Mouse (Mus musculus) frontal cortex, postnatal 14 days (tissue): ENCODE results near the gene Rpl18.
A peak's percentile ranks its signal among the peaks of the same experiment; 100 is the strongest.

ENCODE experiments used
- DNase-seq, 2 experiments: peaks; one replicate each; pipeline ENCODE4 v3.0.0; 2022; ENCODE audit warnings: low spot score in 2 of 2

Gene Rpl18

GRCm38 (mm10) chr7:45730727-45731431, 15.6 kb downstream of the Rpl18 start:
- DNase-seq: no peak

GRCm38 (mm10) chr7:45733477-45733876, 18.2 kb downstream of the Rpl18 start:
- DNase-seq: no peak

- DNase-seq: peak in 1 of 2 experiments; percentile 68
Observed at GRCm38 (mm10) chr7:45739162-45739763, 24.0 kb downstream of the Rpl18 start.

DNA sequence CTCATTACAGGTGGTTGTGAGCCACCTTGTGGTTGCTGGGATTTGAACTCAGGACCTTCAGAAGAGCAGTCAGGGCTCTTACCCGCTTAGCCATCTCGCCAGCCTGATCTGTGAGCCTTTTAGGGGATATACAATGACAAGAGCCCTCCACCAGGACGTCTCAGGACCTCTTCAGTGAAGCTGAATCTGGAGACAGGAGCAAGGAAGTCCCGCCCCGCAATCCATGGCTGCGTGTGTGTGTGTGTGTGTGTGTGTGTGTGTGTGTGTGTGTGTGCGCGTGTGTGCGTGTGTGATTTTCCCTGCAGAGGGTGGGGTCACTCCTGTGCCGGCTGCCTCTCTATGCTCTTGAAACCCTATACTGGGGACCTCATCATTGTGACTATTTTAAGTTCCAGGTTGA, 24.6 kb downstream of the Rpl18 start:
- DNase-seq: no peak

- DNase-seq: no peak
Observed at GRCm38 (mm10) chr7:45741308-45741707, 26.1 kb downstream of the Rpl18 start.

GRCm38 (mm10) chr7:45741777-45742176, 26.5 kb downstream of the Rpl18 start:
- no peak for DNase-seq

DNA sequence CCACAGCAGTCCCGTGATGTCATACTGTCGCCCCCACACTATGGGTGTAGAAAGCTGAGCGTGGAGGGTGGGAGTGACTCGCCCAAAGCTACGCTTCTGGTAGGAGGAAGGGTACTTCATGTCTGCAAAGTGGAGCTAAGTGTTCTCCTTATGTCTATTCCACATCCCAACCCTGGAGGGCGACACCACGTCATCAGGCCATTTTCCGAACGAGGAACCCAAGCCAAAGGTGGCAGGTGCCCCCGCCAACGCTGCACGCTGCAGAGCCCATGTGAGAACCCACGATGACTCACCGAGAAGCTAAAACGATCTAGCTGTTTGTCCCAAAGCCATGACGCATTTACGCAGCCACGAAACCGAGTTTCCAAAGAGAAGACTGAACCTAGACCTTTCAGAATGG, 27.1 kb downstream of the Rpl18 start:
- peak; percentile 58 to 70 for DNase-seq

GRCm38 (mm10) chr7:45744387-45744786, 29.1 kb downstream of the Rpl18 start:
- peak; percentile 61 to 67 for DNase-seq

DNA sequence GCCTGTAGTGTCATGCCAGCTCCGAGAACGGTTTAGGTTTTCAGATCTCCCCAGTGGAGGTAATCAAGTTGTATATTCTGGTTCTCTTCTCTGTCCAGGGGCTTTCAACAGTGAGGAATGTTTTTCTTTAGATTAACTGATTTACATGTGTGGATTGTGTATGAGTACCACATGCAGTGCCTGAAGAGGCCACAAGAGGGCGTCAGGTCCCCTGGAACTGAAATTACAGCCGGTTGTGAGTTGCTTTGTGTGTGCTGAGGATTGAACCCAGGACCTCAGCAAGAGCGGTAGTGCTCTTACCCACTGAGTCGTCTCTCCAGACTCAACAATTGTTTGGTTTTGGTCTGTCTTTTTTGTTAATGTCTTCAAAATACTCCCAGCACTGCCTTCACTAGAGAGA, 31.3 kb downstream of the Rpl18 start:
- DNase-seq: no peak

DNA sequence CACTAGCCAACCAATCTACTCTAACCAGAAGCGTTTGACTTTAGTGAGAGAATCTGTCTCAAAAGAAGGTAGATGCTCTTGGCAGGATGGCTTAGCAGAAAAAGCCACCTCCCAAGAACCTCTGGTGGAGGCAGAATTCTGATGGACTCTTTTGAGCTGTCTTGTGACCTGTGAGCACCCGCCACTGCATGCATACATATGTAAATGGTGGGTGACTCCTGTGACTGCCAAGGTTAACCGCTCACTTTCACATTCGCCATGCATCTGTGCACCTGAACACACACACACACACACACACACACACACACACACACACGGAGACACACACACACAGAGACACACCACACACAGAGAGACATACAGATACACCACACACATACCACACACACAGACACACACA, 32.2 kb downstream of the Rpl18 start:
- DNase-seq: no peak

- no peak for DNase-seq
Observed at GRCm38 (mm10) chr7:45748110-45748509, 32.9 kb downstream of the Rpl18 start.

DNA sequence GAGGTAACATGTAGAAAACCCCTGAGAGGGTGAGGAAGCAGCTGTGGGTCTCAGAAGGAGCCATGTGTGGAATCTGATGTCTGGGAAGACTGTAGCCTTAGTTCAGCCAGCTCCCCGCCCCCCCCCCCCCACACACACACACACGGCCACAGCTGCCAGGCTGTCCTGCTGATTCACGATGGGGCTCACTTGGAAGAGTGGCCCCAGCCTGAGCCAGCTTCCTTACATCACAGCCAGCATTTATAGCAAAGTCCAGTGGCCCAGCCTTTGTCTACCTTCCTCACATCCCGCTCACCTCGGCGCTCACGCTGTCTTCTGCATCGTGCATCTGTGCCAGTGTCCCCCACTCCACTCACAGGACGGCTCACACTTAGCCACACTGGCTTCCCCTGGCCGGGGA, 34.1 kb downstream of the Rpl18 start:
- DNase-seq: no peak

GRCm38 (mm10) chr7:45750162-45750561, 34.9 kb downstream of the Rpl18 start:
- no peak for DNase-seq

DNA sequence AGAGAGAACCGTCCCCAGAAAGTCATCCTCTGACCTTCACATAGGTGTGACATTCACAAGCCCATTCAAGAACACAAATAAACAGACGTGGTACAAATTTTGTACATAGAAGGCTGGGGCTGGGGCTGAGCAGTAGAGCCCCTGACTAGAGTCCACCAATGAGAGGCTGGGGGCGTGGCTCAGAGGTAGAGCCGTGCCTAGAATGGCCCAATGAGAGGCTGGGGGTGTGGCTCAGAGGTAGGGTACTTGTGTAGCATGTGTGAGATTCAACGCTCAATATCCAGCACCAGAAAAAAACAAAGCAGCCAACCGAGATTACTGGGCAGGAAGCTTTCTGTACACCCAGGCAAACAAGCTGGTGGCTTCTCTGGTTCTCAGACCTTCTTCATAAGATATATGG, 40.4 kb downstream of the Rpl18 start:
- DNase-seq: no peak

- DNase-seq: no peak
Observed at GRCm38 (mm10) chr7:45759400-45759799, 44.1 kb downstream of the Rpl18 start.

GRCm38 (mm10) chr7:45760151-45760550, 44.9 kb downstream of the Rpl18 start:
- no peak for DNase-seq

DNA sequence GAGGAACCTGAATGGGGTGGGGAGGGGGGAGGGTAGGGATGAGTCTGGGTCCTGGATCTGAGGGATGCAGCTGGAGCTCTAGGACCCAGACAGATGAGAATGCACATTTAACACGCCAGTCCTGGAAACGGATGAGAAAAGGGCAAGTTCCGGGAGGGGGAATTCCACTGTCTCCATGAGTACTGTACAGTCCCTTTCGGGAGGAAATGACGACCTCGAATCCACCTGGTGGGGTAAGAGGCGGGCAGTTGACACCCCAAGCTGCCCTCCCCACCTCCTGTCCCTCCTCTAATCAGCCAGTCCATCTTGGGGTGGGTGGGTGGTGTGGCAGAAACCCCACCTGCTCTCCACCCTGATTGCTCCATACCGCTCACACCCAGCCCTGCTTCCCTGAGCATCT, 50.7 kb downstream of the Rpl18 start:
- no peak for DNase-seq

- DNase-seq: no peak
Observed at GRCm38 (mm10) chr7:45766764-45767163, 51.5 kb downstream of the Rpl18 start.

- DNase-seq: no peak
Observed at GRCm38 (mm10) chr7:45767500-45767899, 52.2 kb downstream of the Rpl18 start.
